Mouse (Mus musculus) G1E (cell line): ENCODE data around the gene Zfp683.
A peak's percentile ranks its signal among the peaks of the same experiment; 100 is the strongest.

ENCODE experiments used
- CTCF ChIP-seq: IDR thresholded peaks from 2 replicates; pipeline ENCODE4 v1.5.1; 2012; ENCODE audit warnings: low read depth, low read length, inconsistent platforms, mixed read lengths
- GATA1 ChIP-seq: IDR thresholded peaks from 2 replicates; pipeline ENCODE4 v1.6.1; 2012; ENCODE audit warnings: borderline replicate concordance, low read length, inconsistent platforms, mixed read lengths
- GATA2 ChIP-seq: IDR thresholded peaks from 2 replicates; pipeline ENCODE4 v1.6.1; 2012; ENCODE audit warnings: low read depth, low read length, inconsistent platforms, borderline replicate concordance
- POLR2AphosphoS5 ChIP-seq: IDR thresholded peaks from 2 replicates; pipeline ENCODE4 v1.6.1; 2012; ENCODE audit warnings: low read depth, low read length, inconsistent platforms; ENCODE audit not compliant: insufficient replicate concordance
- TAL1 ChIP-seq: conservative IDR thresholded peaks from 2 replicates; pipeline ENCODE4 v1.6.1; 2012; ENCODE audit warnings: low read depth, low read length, inconsistent platforms, mixed read lengths

GRCm38 (mm10) chr4:134092382-134093288 is 39.0 kb downstream of the Zfp683 start:
- TF ChIP-seq CTCF (peak; percentile 94), GATA1 (no peak), POLR2AphosphoS5 (no peak), TAL1 (no peak), GATA2 (no peak)
